Mouse (Mus musculus): Measurements from ENCODE around the gene Ippk.

- no peak for TF ChIP-seq CTCF (IDR thresholded peaks at IDR 0.05; ENCODE audit: low read depth, low read length)
- TF ChIP-seq POLR2A (IDR thresholded peaks at IDR 0.05; ENCODE audit: borderline replicate concordance, low read depth, low read length): no peak
Observed at GRCm38 (mm10) chr13:49469002-49469401, 48.0 kb downstream of the Ippk start.
